Mouse (Mus musculus) heart, postnatal 14 days (tissue): ENCODE results near the gene Clasp2. TPM values are rescaled to one million over a fixed set of nuclear protein-coding genes. Genes with fewer than 3 reads are reported as not detected.
"Not testable (repeated sequence)": the region's sequence is repeated elsewhere in the genome, so short reads cannot be mapped to it uniquely, and the experiment has no call there.

Experiments used
- DNase-seq, 2 experiments: peaks; one replicate each; pipeline ENCODE4 v3.0.0; 2021 to 2022
- intact Hi-C: fragments of 180-260 bp; cut with DNase I; formaldehyde crosslinking; loops from one replicate; pipeline ENCODE4 v1.15.1; 2025
- long read RNA-seq, 2 experiments: library from polyadenylated mRNA; stranded (forward); transcript quantifications; one replicate each; pipeline ENCODE4 v2.0.0; 2021
- total RNA-seq, 2 experiments: library from RNA; stranded (reverse); gene quantifications; 2 replicates each; pipeline ENCODE4 v1.2.3; 2021

The Clasp2 gene
- total RNA-seq: 10 to 100 TPM; 49.1 to 50.3 TPM
- long read RNA-seq, experiment 1, partial matches to known transcripts: 3 of 10 reads
- long read RNA-seq, experiment 1, other reads (novel, unspliced or antisense): 7 of 10 reads
- long read RNA-seq, experiment 2, partial matches to known transcripts: 3 of 8 reads
- long read RNA-seq, experiment 2, other reads (novel, unspliced or antisense): 5 of 8 reads

DNA sequence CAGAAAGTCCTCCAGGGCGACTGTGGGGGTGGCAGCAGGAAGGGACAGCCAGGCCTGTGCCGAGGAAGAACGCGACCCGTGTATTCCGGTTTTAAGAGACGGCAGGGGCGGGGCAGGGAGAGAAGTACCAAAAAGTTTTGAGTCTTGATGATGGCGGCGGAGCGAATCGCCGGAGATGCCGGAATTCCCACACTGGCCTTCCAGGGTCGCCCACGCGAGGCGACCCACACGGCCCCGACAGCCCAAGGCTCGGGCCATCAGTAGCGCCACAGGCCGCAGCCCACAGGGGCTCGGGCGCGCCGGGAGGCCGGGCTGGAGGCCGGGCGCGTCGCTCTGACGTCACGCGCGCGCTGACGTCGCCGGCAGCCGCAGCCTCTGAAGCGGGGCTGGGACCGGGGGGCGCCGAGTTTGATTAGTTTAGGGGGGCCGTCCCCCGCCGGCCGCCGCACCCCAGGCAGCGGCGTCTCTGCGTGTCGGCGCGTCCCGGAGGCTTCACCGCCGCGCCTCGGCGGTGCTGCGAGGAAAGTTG is at the start of gene Clasp2:
TSS of gene Clasp2 (plus strand) at position 366 of the 529 bp plus-strand sequence.
- intact Hi-C loops: loop anchor here (5.0 to 10.0 kb wide), 5 partner anchors 34 to 374 kb away; partner anchors contain the start of genes Pdcd6ip and Ubp1

DNA sequence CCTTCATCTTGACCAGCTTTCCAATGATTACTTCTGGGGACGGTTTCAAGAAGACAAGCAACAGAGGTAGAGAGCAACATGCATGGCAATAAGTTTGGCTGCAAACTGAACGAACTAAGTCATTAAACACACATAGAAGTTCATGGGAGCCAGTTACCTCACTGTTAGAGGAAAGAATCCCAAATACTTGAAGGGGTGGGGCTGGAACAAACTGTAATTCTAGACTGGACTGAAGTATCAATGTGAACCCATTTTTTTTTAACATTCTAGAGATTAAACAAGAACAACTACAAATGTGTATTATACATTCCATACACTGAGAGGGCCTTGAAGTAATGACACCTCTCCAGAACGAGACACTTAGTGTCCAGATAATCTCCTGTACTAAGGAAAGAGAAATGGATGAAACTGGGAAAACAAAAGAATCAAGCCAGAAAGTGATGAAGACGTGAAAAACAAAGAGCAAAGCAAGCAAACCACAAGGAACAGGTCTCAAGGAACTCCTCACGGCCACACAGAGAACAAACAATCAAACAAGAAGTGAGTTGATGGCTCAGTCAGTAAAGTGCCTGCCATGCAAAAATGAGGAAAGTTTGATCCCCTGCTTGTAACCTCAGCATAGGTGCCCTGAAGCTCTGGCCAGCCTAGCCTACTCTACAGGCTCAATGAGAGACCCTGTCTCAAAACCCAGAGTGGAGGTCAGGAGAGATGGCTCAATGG is 39.7 kb upstream of the Clasp2 start:
- no peak for DNase-seq
- intact Hi-C loops: no loop called here

More for the DNA sequence above, at the start of gene Clasp2:
- DNase-seq: peak; percentile 85 to 90

GRCm38 (mm10) chr9:113706108-113706507 is 35.2 kb upstream of the Clasp2 start:
- no peak for DNase-seq
- intact Hi-C loops: loop anchor here (5.0 kb wide), 1 partner anchor 36 kb away; the partner anchor contains the start of gene Clasp2

- no peak for DNase-seq
Measured at GRCm38 (mm10) chr9:113706841-113707240, 34.4 kb upstream of the Clasp2 start.

GRCm38 (mm10) chr9:113707481-113708360 is 33.6 kb upstream of the Clasp2 start, which contains the start of gene Pdcd6ip:
Gene Pdcd6ip, minus strand, starts transcription at chr9:113708259.
- intact Hi-C loops: loop anchor here (5.0 kb wide), 1 partner anchor 35 kb away; the partner anchor contains the start of gene Clasp2
- DNase-seq: peak; percentile 96

More at GRCm38 (mm10) chr9:113706841-113707240, 34.4 kb upstream of the Clasp2 start:
- intact Hi-C loops: loop anchor here (5.0 kb wide), 1 partner anchor 35 kb away; the partner anchor contains the start of gene Clasp2

- intact Hi-C loops: loop anchor here (5.0 kb wide), 1 partner anchor 34 kb away; the partner anchor contains the start of gene Clasp2
- DNase-seq: no peak
Measured at GRCm38 (mm10) chr9:113708361-113709280, 32.7 kb upstream of the Clasp2 start.

DNA sequence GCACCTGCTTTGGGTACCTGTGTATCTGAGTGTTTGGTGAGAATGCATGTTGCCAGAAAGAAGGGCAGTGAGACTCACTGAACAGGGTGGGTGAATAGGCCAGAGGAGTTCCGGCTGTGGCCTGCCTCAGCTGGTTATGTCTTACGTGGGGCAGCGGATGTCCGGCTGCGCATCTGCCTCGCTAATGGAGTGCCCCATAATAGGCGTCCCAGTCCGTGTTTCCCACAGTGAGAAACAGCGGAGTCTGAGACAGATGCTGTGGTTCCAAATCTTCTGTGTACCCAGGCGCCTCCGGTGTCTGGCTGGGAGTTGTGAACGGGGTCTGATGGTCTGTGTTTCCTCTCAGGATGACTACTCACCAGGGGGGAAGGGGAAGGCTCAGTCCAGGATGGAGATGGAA is 30.4 kb upstream of the Clasp2 start:
- DNase-seq: no peak
- intact Hi-C loops: loop anchor here (10.0 kb wide), 1 partner anchor 404 kb away; no protein-coding TSS in a partner anchor

GRCm38 (mm10) chr9:113719063-113719462 is 22.2 kb upstream of the Clasp2 start:
- intact Hi-C loops: loop anchor here (10.0 kb wide), 1 partner anchor 396 kb away; no protein-coding TSS in a partner anchor
- DNase-seq: peak; percentile 42 to 56

- intact Hi-C loops: no loop called here
- DNase-seq: no peak
Measured at GRCm38 (mm10) chr9:113724646-113725045, 16.6 kb upstream of the Clasp2 start.

DNA sequence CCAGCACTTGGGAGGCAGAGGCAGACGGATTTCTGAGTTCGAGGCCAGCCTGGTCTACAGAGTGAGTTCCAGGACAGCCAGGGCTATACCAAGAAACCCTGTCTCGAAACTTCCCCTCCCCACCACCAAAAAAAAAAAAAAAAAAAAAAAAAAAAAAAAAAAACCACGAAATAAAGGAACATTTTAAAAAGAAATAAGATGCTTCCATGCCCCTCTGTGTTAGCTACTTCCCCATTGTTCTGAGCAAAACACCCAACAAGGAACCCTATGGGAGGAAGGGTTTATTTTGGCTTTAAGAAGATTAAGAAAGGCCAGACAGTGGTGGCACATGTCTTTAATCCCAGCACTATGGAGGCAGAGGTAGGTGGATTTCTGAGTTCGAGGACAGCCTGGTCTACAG is 15.7 kb upstream of the Clasp2 start:
- DNase-seq, intact Hi-C loops: not testable (repeated sequence)

GRCm38 (mm10) chr9:113726131-113726530 is 15.1 kb upstream of the Clasp2 start:
- intact Hi-C loops: no loop called here
- no peak for DNase-seq

- intact Hi-C loops: no loop called here
- DNase-seq: no peak
Measured at GRCm38 (mm10) chr9:113726991-113727680, 14.1 kb upstream of the Clasp2 start.

DNA sequence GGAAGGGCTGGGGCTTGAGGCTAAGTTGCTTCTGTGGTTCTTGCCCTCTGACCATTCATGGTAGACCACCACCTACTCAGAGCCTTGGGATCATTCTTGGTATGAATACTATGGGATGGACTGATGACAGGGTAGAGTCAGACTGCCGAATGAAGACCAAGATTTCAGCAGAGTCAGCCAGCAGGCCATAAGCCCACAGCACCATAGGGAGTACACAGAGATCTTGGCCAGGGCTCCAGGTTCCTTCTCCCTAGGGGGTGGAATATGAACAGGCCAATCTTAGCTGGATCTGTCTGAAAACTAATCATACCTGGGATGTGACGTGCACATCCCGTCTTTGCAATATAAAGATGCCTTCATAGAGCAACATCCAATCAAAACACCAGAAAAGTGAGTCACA is 9.7 kb upstream of the Clasp2 start:
- no peak for DNase-seq
- intact Hi-C loops: no loop called here

- intact Hi-C loops: no loop called here
- DNase-seq: no peak
Measured at GRCm38 (mm10) chr9:113735920-113736319, 5.4 kb upstream of the Clasp2 start.

- intact Hi-C loops: no loop called here
- DNase-seq: peak; percentile 25 to 43
Measured at GRCm38 (mm10) chr9:113738021-113738420, 3.3 kb upstream of the Clasp2 start.

DNA sequence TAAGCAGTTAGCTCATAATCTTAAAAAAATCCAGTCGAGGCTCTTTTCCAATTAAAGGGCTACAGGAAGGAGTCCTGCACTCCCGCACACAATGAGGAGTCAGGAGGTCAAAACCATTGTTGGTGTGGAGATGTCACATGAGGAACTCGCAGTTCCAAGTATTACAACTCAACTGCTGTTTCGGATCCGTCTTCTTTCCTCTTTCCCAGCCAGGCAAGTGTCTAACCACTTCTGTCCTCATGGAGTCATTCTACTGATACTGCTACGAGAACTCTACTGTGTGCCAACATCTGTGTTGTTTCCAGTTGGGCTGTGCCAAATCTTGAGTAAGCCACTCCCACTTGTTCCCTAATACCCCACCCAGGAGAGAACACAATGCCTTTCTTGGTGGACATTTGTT is 2.3 kb upstream of the Clasp2 start:
- intact Hi-C loops: no loop called here
- peak; percentile 23 to 51 for DNase-seq

GRCm38 (mm10) chr9:113741637-113742137 is 414 bp downstream of the Clasp2 start:
- intact Hi-C loops: loop anchor here (5.0 to 10.0 kb wide), 5 partner anchors 34 to 373 kb away; partner anchors contain the start of genes Pdcd6ip and Ubp1
- peak; percentile 63 to 65 for DNase-seq

GRCm38 (mm10) chr9:113742361-113742794 is 1.1 kb downstream of the Clasp2 start:
- intact Hi-C loops: loop anchor here (5.0 to 10.0 kb wide), 5 partner anchors 35 to 372 kb away; partner anchors contain the start of genes Pdcd6ip and Ubp1
- DNase-seq: peak in 1 of 2 experiments; percentile 7
